Mouse (Mus musculus): Measurements from ENCODE around the gene Schip1. TPM values are rescaled to one million over a fixed set of nuclear protein-coding genes. Genes with fewer than 3 reads are reported as not detected.

Schip1 gene
- polyA plus RNA-seq, 1 experiment: 8.0 TPM

DNA sequence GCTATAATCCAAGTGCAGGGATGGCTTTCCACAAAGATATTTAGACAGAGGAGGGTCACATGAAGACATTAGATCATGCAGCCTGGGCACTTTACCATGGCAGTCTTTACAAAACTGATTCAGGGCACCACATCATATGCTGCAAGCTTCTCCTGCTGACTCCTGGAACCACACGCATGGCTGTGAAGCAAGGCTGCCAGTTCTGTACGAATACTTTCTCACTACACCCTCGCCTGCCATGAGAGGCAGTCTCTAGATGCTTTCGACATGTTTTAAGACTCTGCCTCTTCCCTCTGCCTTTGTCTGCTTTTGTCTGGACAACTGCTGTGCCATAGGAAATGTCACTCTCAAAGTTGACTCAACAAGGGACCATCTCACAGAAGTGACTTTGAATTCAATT is 145.8 kb downstream of the Schip1 start:
- TF ChIP-seq POLR2A (IDR thresholded peaks at IDR 0.05; ENCODE audit: borderline replicate concordance, control insufficient read depth, low read depth, low read length) (no peak), CTCF (IDR thresholded peaks at IDR 0.05; ENCODE audit: control insufficient read depth, insufficient read depth, low read length) (no peak)
- H3K4me3 ChIP-seq (replicated peaks; ENCODE audit: control insufficient read depth, low read depth, low read length): no peak overlapping the region
- WGBS: 72% methylated on average over 4 of the region's 4 CpGs
- no peak overlapping the region for H3K27ac ChIP-seq (ENCODE audit: control insufficient read depth, insufficient read depth, low read depth, low read length, poor library complexity)
- H3K4me1 ChIP-seq (ENCODE audit: control insufficient read depth, insufficient read depth, low read length): no peaks in the 10 kb centered on the region

- WGBS: 26% methylated on average over 3 of the region's 3 CpGs
- no peak for TF ChIP-seq POLR2A (IDR thresholded peaks at IDR 0.05; ENCODE audit: borderline replicate concordance, control insufficient read depth, low read depth, low read length)
- TF ChIP-seq CTCF (IDR thresholded peaks at IDR 0.05; ENCODE audit: control insufficient read depth, insufficient read depth, low read length): no peak
- Histone ChIP-seq H3K4me1 (ENCODE audit: control insufficient read depth, insufficient read depth, low read length) (no peaks in the 10 kb centered on the region), H3K27ac (ENCODE audit: control insufficient read depth, insufficient read depth, low read depth, low read length, poor library complexity) (no peak overlapping the region), H3K4me3 (replicated peaks; ENCODE audit: control insufficient read depth, low read depth, low read length) (no peak overlapping the region)
These were observed 156.8 kb downstream of the Schip1 start for GRCm38 (mm10) chr3:68221452-68221851.

GRCm38 (mm10) chr3:68239887-68240286 is 175.3 kb downstream of the Schip1 start:
- WGBS: 68% methylated on average over 2 of the region's 2 CpGs
- no peak overlapping the region for H3K4me3 ChIP-seq (replicated peaks; ENCODE audit: control insufficient read depth, low read depth, low read length)
- TF ChIP-seq CTCF (IDR thresholded peaks at IDR 0.05; ENCODE audit: control insufficient read depth, insufficient read depth, low read length): no peak
- no peak for TF ChIP-seq POLR2A (IDR thresholded peaks at IDR 0.05; ENCODE audit: borderline replicate concordance, control insufficient read depth, low read depth, low read length)
- H3K27ac ChIP-seq (ENCODE audit: control insufficient read depth, insufficient read depth, low read depth, low read length, poor library complexity): no peak overlapping the region
- H3K4me1 ChIP-seq (ENCODE audit: control insufficient read depth, insufficient read depth, low read length): no peaks in the 10 kb centered on the region; the same call in 1 of the 2 replicates

DNA sequence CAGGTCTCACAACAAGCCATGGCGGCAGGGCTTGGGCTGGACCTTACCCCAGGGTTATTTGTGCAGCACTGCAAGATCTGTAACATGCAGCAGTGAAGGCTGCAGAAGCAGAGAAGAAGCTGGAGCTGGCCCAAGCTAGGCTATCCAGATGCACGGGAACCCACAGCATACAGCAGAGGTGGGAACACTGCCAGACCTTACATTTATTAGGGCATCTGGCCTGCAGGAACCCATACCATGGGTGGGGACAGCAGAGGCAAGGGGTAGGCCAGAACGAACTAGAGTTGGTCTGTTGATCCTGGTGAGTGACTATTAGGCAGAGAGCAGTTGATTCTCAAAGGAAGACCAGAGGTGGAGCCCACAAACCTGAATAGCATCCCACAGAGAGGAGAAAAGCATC is 178.6 kb downstream of the Schip1 start:
- Histone ChIP-seq H3K4me1 (ENCODE audit: control insufficient read depth, insufficient read depth, low read length) (no peaks in the 10 kb centered on the region; the same call in 1 of the 2 replicates), H3K27ac (ENCODE audit: control insufficient read depth, insufficient read depth, low read depth, low read length, poor library complexity) (no peak overlapping the region), H3K4me3 (replicated peaks; ENCODE audit: control insufficient read depth, low read depth, low read length) (no peak overlapping the region)
- 61% methylated on average over 3 of the region's 3 CpGs for WGBS
- TF ChIP-seq POLR2A (IDR thresholded peaks at IDR 0.05; ENCODE audit: borderline replicate concordance, control insufficient read depth, low read depth, low read length) (no peak), CTCF (IDR thresholded peaks at IDR 0.05; ENCODE audit: control insufficient read depth, insufficient read depth, low read length) (no peak)

- TF ChIP-seq POLR2A (IDR thresholded peaks at IDR 0.05; ENCODE audit: borderline replicate concordance, control insufficient read depth, low read depth, low read length) (no peak), CTCF (IDR thresholded peaks at IDR 0.05; ENCODE audit: control insufficient read depth, insufficient read depth, low read length) (no peak)
- H3K4me1 ChIP-seq (ENCODE audit: control insufficient read depth, insufficient read depth, low read length): no peaks in the 10 kb centered on the region
- WGBS: 70% methylated on average over 4 of the region's 4 CpGs
- no peak overlapping the region for H3K4me3 ChIP-seq (replicated peaks; ENCODE audit: control insufficient read depth, low read depth, low read length)
- H3K27ac ChIP-seq (ENCODE audit: control insufficient read depth, insufficient read depth, low read depth, low read length, poor library complexity): no peak overlapping the region
These were observed 181.6 kb downstream of the Schip1 start for GRCm38 (mm10) chr3:68246154-68246553.

- TF ChIP-seq CTCF (IDR thresholded peaks at IDR 0.05; ENCODE audit: control insufficient read depth, insufficient read depth, low read length): no peak
- 53% methylated on average over 2 of the region's 2 CpGs for WGBS
- H3K4me3 ChIP-seq (replicated peaks; ENCODE audit: control insufficient read depth, low read depth, low read length): no peak overlapping the region
These were observed 186.0 kb downstream of the Schip1 start for GRCm38 (mm10) chr3:68250589-68250988.

DNA sequence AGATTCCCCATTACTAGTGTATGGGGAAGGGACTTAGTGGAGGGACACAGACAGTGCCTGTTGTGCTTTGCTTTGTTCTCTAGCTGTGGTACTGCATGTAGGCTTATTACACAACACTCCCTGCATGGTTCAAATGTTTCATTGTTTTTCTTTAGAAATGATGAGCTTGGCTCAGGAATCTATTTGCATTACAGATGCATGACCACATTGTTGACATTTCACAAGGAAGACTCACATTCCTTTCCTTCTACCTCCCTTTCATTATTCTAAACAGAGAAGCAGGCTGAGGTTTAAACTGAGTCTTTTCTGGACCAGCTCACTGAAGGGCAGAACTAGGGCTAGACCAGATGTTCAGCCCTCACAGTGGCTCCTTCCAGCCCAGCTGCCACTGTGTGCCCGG is 187.7 kb downstream of the Schip1 start:
- Histone ChIP-seq H3K27ac (ENCODE audit: control insufficient read depth, insufficient read depth, low read depth, low read length, poor library complexity) (no peak overlapping the region), H3K4me1 (ENCODE audit: control insufficient read depth, insufficient read depth, low read length) (no peaks in the 10 kb centered on the region), H3K4me3 (replicated peaks; ENCODE audit: control insufficient read depth, low read depth, low read length) (no peak overlapping the region)
- 70% methylated on average over 1 of the region's 1 CpGs for WGBS
- TF ChIP-seq CTCF (IDR thresholded peaks at IDR 0.05; ENCODE audit: control insufficient read depth, insufficient read depth, low read length) (no peak), POLR2A (IDR thresholded peaks at IDR 0.05; ENCODE audit: borderline replicate concordance, control insufficient read depth, low read depth, low read length) (no peak)

More at GRCm38 (mm10) chr3:68250589-68250988, 186.0 kb downstream of the Schip1 start:
- H3K27ac ChIP-seq (ENCODE audit: control insufficient read depth, insufficient read depth, low read depth, low read length, poor library complexity): no peak overlapping the region
- no peaks in the 10 kb centered on the region for H3K4me1 ChIP-seq (ENCODE audit: control insufficient read depth, insufficient read depth, low read length)

GRCm38 (mm10) chr3:68262304-68262703 is 197.7 kb downstream of the Schip1 start:
- 79% methylated on average over 6 of the region's 6 CpGs for WGBS
- Histone ChIP-seq H3K27ac (ENCODE audit: control insufficient read depth, insufficient read depth, low read depth, low read length, poor library complexity) (no peak overlapping the region), H3K4me1 (ENCODE audit: control insufficient read depth, insufficient read depth, low read length) (no peaks in the 10 kb centered on the region), H3K4me3 (replicated peaks; ENCODE audit: control insufficient read depth, low read depth, low read length) (no peak overlapping the region)
- TF ChIP-seq POLR2A (IDR thresholded peaks at IDR 0.05; ENCODE audit: borderline replicate concordance, control insufficient read depth, low read depth, low read length): no peak
- TF ChIP-seq CTCF (IDR thresholded peaks at IDR 0.05; ENCODE audit: control insufficient read depth, insufficient read depth, low read length): no peak

GRCm38 (mm10) chr3:68267905-68268304 is 203.3 kb downstream of the Schip1 start:
- Histone ChIP-seq H3K4me3 (replicated peaks; ENCODE audit: control insufficient read depth, low read depth, low read length) (no peak overlapping the region), H3K4me1 (ENCODE audit: control insufficient read depth, insufficient read depth, low read length) (no peaks in the 10 kb centered on the region), H3K27ac (ENCODE audit: control insufficient read depth, insufficient read depth, low read depth, low read length, poor library complexity) (no peak overlapping the region)
- TF ChIP-seq CTCF (IDR thresholded peaks at IDR 0.05; ENCODE audit: control insufficient read depth, insufficient read depth, low read length): no peak
- no peak for TF ChIP-seq POLR2A (IDR thresholded peaks at IDR 0.05; ENCODE audit: borderline replicate concordance, control insufficient read depth, low read depth, low read length)
- WGBS: 78% methylated on average over 4 of the region's 4 CpGs

All from bone marrow, adult 2 months (tissue).